Comparison of ENCODE assay signal across 8 mouse cellular contexts in genomic region chr11:69258287-69258686, GRCm38 (mm10). TPM values are rescaled to one million over a fixed set of nuclear protein-coding genes. Genes with fewer than 3 reads are reported as not detected.
DNase-seq lines count a peak whose midpoint lies in the region; ATAC-seq lines count a peak whose summit lies in the region.
"Had no signal": no experiment of that assay in that cellular context is flagged by ENCODE, and none has a peak within 500 bp of the region (broad histone marks: within the 10 kb centered on the region; RNA-seq: fewer than 3 reads in every experiment).

No protein-coding gene starts in this region.

- H3K4me2 ChIP-seq in intestine, embryonic 15.5 days (replicated peaks) = no peak overlapping the region

- H3K4me3 ChIP-seq in embryonic facial prominence, embryonic 10.5 days = no peak overlapping the region
- H3K4me3 ChIP-seq in intestine, embryonic 15.5 days (replicated peaks) = no peak overlapping the region

- no peaks in the 10 kb centered on the region for H3K9me3 ChIP-seq in embryonic facial prominence, embryonic 10.5 days
- no peaks in the 10 kb centered on the region for H3K9me3 ChIP-seq in intestine, embryonic 15.5 days

- peaks cover 8% of the 10 kb centered on the region for H3K4me1 ChIP-seq in embryonic facial prominence, embryonic 10.5 days
- no peaks in the 10 kb centered on the region for H3K4me1 ChIP-seq in intestine, embryonic 15.5 days (replicated peaks)

- no peaks in the 10 kb centered on the region for H3K36me3 ChIP-seq in embryonic facial prominence, embryonic 10.5 days (replicated peaks)
- H3K36me3 ChIP-seq in intestine, embryonic 15.5 days = no peaks in the 10 kb centered on the region
- H3K36me3 ChIP-seq in splenic B cell, adult 2 months (ENCODE audit: control insufficient read depth, insufficient read depth, low read length, poor library complexity, severe bottlenecking) = no peaks in the 10 kb centered on the region

- H3K27ac ChIP-seq in embryonic facial prominence, embryonic 10.5 days (replicated peaks) = no peak overlapping the region
- no peak overlapping the region for H3K27ac ChIP-seq in intestine, embryonic 15.5 days

- H3K9ac ChIP-seq in intestine, embryonic 15.5 days = no peak overlapping the region

- 53% methylated on average over 5 of the region's 5 CpGs for WGBS in embryonic facial prominence, embryonic 10.5 days
- 59% methylated on average over 5 of the region's 5 CpGs for WGBS in intestine, embryonic 15.5 days

- H3K27me3 ChIP-seq in embryonic facial prominence, embryonic 10.5 days (replicated peaks; ENCODE audit: low read depth, poor library complexity, severe bottlenecking) = no peaks in the 10 kb centered on the region
- no peaks in the 10 kb centered on the region; the same call in 1 of the 2 replicates for H3K27me3 ChIP-seq in intestine, embryonic 15.5 days (replicated peaks)
- H3K27me3 ChIP-seq in splenic B cell, adult 2 months (ENCODE audit: control insufficient read depth, insufficient read depth, low read length, poor library complexity, severe bottlenecking) = no peaks in the 10 kb centered on the region

- 0 out of 2 replicates have a peak, but pooled peaks have one; percentile 55 for ATAC-seq in intestine, embryonic 15.5 days

- peak; percentile 31 for DNase-seq in ovary, postnatal 36 days (ENCODE audit: low spot score)
- DNase-seq in ovary, postnatal 14 days (ENCODE audit: low spot score) = no peak
- DNase-seq in adipocyte (ENCODE audit: low spot score) = peak; percentile 63
- DNase-seq in embryonic facial prominence, embryonic 10.5 days (ENCODE audit: low spot score) = peak; percentile 71
- peak; percentile 58 for DNase-seq in lung, postnatal 10 days
- DNase-seq in splenic B cell, adult 2 months (ENCODE audit: low read depth, low spot score) = peak; percentile 84

RNA-seq across cellular contexts. Expression of gene Gucy2e, which starts 21.5 kb away (rescaled TPM):
- not detected in 2 replicates for polyA plus RNA-seq in embryonic facial prominence, embryonic 10.5 days (2016; fragmentation: Nextera tagmentation; extraction: Ambion mirVana)
- 0.03 and 0.10 TPM in 2 replicates for polyA plus RNA-seq in intestine, embryonic 15.5 days (2015; fragmentation: Nextera tagmentation; extraction: Ambion mirVana)
- polyA plus RNA-seq: large intestine, adult 2 months had no signal
